Mouse (Mus musculus) CH12.LX (cell line): Measurements from ENCODE around the gene Arhgef2. TPM values are rescaled to one million over a fixed set of nuclear protein-coding genes. Genes with fewer than 3 reads are reported as not detected.
"Not testable (repeated sequence)": the region's sequence is repeated elsewhere in the genome, so short reads cannot be mapped to it uniquely, and the experiment has no call there.

Experiments
- DNase-seq: peaks from one replicate; pipeline ENCODE4 v3.0.0-alpha.2; 2013; ENCODE audit errors: extremely low read depth
- H3K27ac ChIP-seq: 2 replicates; pipeline ENCODE4 v1.5.1; 2012; ENCODE audit warnings: low read depth, mild to moderate bottlenecking, control low read depth, moderate library complexity; ENCODE audit not compliant: insufficient read depth
- H3K27me3 ChIP-seq: replicated peaks from 2 replicates; pipeline ENCODE3; 2012; ENCODE audit warnings: inconsistent platforms
- H3K36me3 ChIP-seq, 2 experiments: replicated peaks in 1 of 2; 2 replicates each; pipeline versions ENCODE3 to v1.6.1; 2012; ENCODE audit warnings: inconsistent platforms in 1 of 2, low read length in 1 of 2, mild to moderate bottlenecking in 1 of 2, mixed read lengths in 1 of 2, moderate library complexity in 1 of 2; ENCODE audit not compliant: control insufficient read depth in 1 of 2, insufficient read depth in 1 of 2
- H3K4me1 ChIP-seq, 2 experiments: 2 replicates each; pipeline ENCODE4 v1.6.1; 2012; ENCODE audit warnings: inconsistent platforms in 1 of 2, moderate library complexity in 1 of 2; ENCODE audit not compliant: insufficient read depth in 2 of 2, control insufficient read depth in 1 of 2
- H3K4me2 ChIP-seq: 2 replicates; pipeline ENCODE4 v1.6.1; 2012; ENCODE audit warnings: low read depth, mild to moderate bottlenecking, control low read depth; ENCODE audit not compliant: poor library complexity, insufficient read depth, severe bottlenecking
- H3K4me3 ChIP-seq, 3 experiments: fragments of 150-350 bp in 1 of 3; sonication (generic) in 1 of 3; replicated peaks in 1 of 3; 2 replicates each; pipeline versions ENCODE3 to v1.5.1; 2011 to 2012; ENCODE audit warnings: low read depth in 2 of 3, low read length in 2 of 3, mild to moderate bottlenecking in 2 of 3, moderate library complexity in 2 of 3, control low read depth in 1 of 3, improper control_type of control experiment in 1 of 3, inconsistent platforms in 1 of 3, mixed read lengths in 1 of 3; ENCODE audit not compliant: poor library complexity in 1 of 3
- H3K79me2 ChIP-seq: replicated peaks from 2 replicates; pipeline ENCODE4 v1.6.1; 2012; ENCODE audit warnings: mild to moderate bottlenecking, moderate library complexity; ENCODE audit not compliant: control insufficient read depth, poor library complexity, insufficient read depth, severe bottlenecking; ENCODE audit errors: extremely low read depth
- H3K9ac ChIP-seq: 2 replicates; pipeline ENCODE4 v1.6.1; 2012; ENCODE audit warnings: low read depth, mild to moderate bottlenecking, control low read depth, moderate library complexity; ENCODE audit not compliant: insufficient read depth
- H3K9me3 ChIP-seq: replicated peaks from 2 replicates; pipeline ENCODE3; 2012; ENCODE audit warnings: low read length, inconsistent platforms, mixed read lengths
- CHD1 ChIP-seq: IDR thresholded peaks from 2 replicates; pipeline ENCODE4 v1.6.1; 2012; ENCODE audit warnings: low read depth, low read length, improper control_type of control experiment, inconsistent platforms
- GABPA ChIP-seq: IDR thresholded peaks from 2 replicates; pipeline ENCODE4 v1.6.1; 2012; ENCODE audit warnings: low read depth, low read length, improper control_type of control experiment, inconsistent platforms; ENCODE audit not compliant: insufficient replicate concordance
- JUN ChIP-seq: IDR thresholded peaks from 2 replicates; pipeline ENCODE4 v1.6.1; 2011; ENCODE audit warnings: low read depth, mild to moderate bottlenecking, low read length, improper control_type of control experiment, moderate library complexity; ENCODE audit not compliant: insufficient read depth
- NELFE ChIP-seq: IDR thresholded peaks from 2 replicates; pipeline ENCODE4 v1.6.1; 2011; ENCODE audit warnings: low read depth, low read length, improper control_type of control experiment
- NRF1 ChIP-seq: IDR thresholded peaks from 2 replicates; pipeline ENCODE4 v1.6.1; 2014; ENCODE audit warnings: low read depth, mild to moderate bottlenecking, inconsistent platforms, low read length, improper control_type of control experiment, moderate library complexity
- RCOR1 ChIP-seq: conservative IDR thresholded peaks from 2 replicates; pipeline ENCODE4 v1.6.1; 2012; ENCODE audit warnings: low read depth, mild to moderate bottlenecking, inconsistent platforms, low read length, improper control_type of control experiment
- SIN3A ChIP-seq: IDR thresholded peaks from 2 replicates; pipeline ENCODE4 v1.6.1; 2012; ENCODE audit warnings: low read length, improper control_type of control experiment, inconsistent platforms
- SMC3 ChIP-seq: IDR thresholded peaks from 2 replicates; pipeline ENCODE4 v1.6.1; 2011; ENCODE audit warnings: low read depth, low read length, improper control_type of control experiment
- TCF12 ChIP-seq: IDR thresholded peaks from 2 replicates; pipeline ENCODE4 v1.6.1; 2014; ENCODE audit warnings: low read depth, mild to moderate bottlenecking, inconsistent platforms, low read length, improper control_type of control experiment
- USF2 ChIP-seq: conservative IDR thresholded peaks from 2 replicates; pipeline ENCODE4 v1.6.1; 2011; ENCODE audit warnings: low read depth, low read length, improper control_type of control experiment
- ZC3H11A ChIP-seq: IDR thresholded peaks from 2 replicates; pipeline ENCODE4 v1.6.1; 2012; ENCODE audit warnings: low read depth, mild to moderate bottlenecking, inconsistent platforms, low read length, improper control_type of control experiment
- ZKSCAN1 ChIP-seq: IDR thresholded peaks from 2 replicates; pipeline ENCODE4 v1.6.1; 2012; ENCODE audit warnings: low read depth, inconsistent platforms, low read length, improper control_type of control experiment, borderline replicate concordance
- dilution Hi-C: fragments of 300-500 bp; cut with MboI; formaldehyde crosslinking; loops from 2 replicates; pipeline ENCODE4 v1.14.3; 2020; ENCODE audit warnings: low sequenced_read_pairs; ENCODE audit not compliant: extremely low pct_unique_long_range_greater_than_20kb, extremely low pct_ligation_motif_present
- in situ Hi-C: fragments of 300-500 bp; cut with MboI; formaldehyde crosslinking; loops from 3 replicates; pipeline ENCODE4 v1.14.3; 2019; ENCODE audit warnings: low sequenced_read_pairs, low pct_ligation_motif_present, low pct_unique_long_range_greater_than_20kb, mixed read lengths
- polyA plus RNA-seq: library from polyadenylated mRNA; unstranded; fragments of >175 nt; gene quantifications from 2 replicates; pipeline ENCODE4 v1.2.1, GENCODE M21; 2012; ENCODE audit warnings: low read depth; ENCODE audit not compliant: insufficient read length
- total RNA-seq, 2 experiments: library from RNA; depleted of rRNA; stranded (reverse); fragments of 300-350 nt in 1 of 2; fragments of >200 nt in 1 of 2; gene quantifications; 2 replicates each; pipeline ENCODE4 v1.2.3; 2012 to 2014

The Arhgef2 gene
- total and polyA plus RNA-seq, 3 experiments = 18.5 to 43.9 (median 43.1) TPM

DNA sequence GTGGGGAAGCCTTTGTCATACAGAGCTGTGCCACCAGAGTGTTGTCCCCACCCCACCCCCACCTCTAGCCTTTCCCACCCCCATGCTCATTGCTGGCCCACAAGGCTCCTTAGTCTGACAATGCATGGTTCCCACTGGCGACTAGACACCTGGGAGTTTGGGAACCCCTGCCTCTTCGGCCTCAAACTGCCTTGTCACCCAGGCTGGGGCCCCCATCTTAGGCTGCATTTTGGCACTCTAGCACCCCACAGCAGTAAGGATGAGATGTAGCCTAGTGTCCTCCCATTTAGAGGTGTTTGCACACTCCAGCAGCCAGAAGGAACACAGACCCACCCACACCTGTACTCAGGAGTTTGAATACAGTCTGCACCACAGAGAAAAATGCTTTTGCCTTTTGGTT is 32.0 kb upstream of the Arhgef2 start:
- Histone ChIP-seq H3K9me3 (no peaks in the 10 kb centered on the region), H3K27me3 (no peaks in the 10 kb centered on the region), H3K4me1 (peaks cover under 1 to 3% of the 10 kb centered on the region in 2 experiments; a peak in 3 of 4 replicates), H3K9ac (no peak overlapping the region), H3K36me3 (peaks cover 6 to 19% of the 10 kb centered on the region in 2 experiments), H3K4me2 (no peak overlapping the region), H3K27ac (no peak overlapping the region), H3K79me2 (no peaks in the 10 kb centered on the region), H3K4me3 (no peak overlapping the region)
- DNase-seq = no peak
- dilution Hi-C loops = no loop called here
- in situ Hi-C loops = no loop called here
- TF ChIP-seq ZKSCAN1 = no peak
- TF ChIP-seq GABPA = no peak
- TF ChIP-seq SIN3A = no peak
- TF ChIP-seq TCF12 = no peak
- no peak for TF ChIP-seq NRF1
- no peak for TF ChIP-seq RCOR1
- no peak for TF ChIP-seq CHD1
- no peak for TF ChIP-seq NELFE
- no peak for TF ChIP-seq SMC3

DNA sequence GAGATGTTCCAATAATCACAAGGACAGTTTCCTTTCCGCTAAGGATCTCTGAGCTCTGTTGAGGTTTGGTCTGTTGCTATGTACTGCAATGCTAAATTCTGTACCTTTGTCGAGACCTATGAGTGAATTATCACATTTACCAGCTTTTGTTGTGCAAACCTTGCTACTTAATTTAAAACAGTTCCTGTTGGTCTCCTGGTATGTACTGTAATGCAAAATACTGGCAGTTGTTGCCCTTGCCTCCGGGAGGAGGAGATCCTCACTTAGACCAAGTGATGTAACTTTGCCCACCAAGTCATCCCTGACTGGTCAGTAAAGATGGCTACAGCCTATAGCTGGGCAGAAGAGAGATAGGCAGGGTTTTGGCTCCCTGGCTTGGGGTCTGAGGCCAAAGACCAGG is 30.2 kb upstream of the Arhgef2 start, which contains the start of gene Ssr2:
TSS of gene Ssr2 (plus strand) at position 337 of the 400 bp plus-strand sequence.
- Histone ChIP-seq H3K4me1 (peaks cover 3 to 10% of the 10 kb centered on the region in 2 experiments; a peak in 3 of 4 replicates), H3K36me3 (peaks cover 0 to 2% of the 10 kb centered on the region in 2 experiments), H3K9me3 (no peaks in the 10 kb centered on the region), H3K27me3 (no peaks in the 10 kb centered on the region), H3K4me3 (no peak within 1 kb of the TSS), H3K27ac (no peak within 1 kb of the TSS), H3K79me2 (peaks cover 11% of the 10 kb centered on the region), H3K4me2 (no peak within 1 kb of the TSS), H3K9ac (no peak within 1 kb of the TSS)
- TF ChIP-seq JUN (no peak), ZC3H11A (no peak), USF2 (no peak)
- in situ Hi-C loops = no loop called here
- DNase-seq = no peak
- dilution Hi-C loops = no loop called here

DNA sequence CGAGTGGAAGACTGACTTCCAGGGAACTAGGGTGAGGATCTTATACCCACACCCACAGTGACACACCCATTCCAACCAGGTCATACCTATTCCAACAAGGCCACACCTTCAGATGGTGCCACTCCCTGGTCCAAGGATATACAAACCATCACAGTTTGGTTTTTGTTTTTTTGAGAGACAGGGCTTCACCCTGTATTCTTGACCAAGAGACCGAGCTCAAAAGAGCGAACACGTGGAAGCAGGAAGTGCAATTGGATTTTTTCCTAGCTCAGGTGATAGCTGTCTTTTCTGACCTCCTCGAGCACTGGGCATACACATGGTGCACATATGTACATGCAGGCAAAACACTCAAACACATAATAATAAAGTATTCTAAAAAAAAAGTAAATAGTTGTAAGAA is 27.9 kb upstream of the Arhgef2 start:
- H3K9me3 ChIP-seq, H3K27ac ChIP-seq, H3K27me3 ChIP-seq, H3K4me3 ChIP-seq, H3K4me2 ChIP-seq, H3K9ac ChIP-seq, in situ Hi-C loops, DNase-seq, dilution Hi-C loops: not testable (repeated sequence)
- Histone ChIP-seq H3K36me3 (peaks cover 12 to 18% of the 10 kb centered on the region in 2 experiments), H3K79me2 (peaks cover 22% of the 10 kb centered on the region), H3K4me1 (peaks cover 3 to 17% of the 10 kb centered on the region in 2 experiments; a peak in 3 of 4 replicates)
